Mouse (Mus musculus): ENCODE results near the gene Crtc2. TPM values are rescaled to one million over a fixed set of nuclear protein-coding genes. Genes with fewer than 3 reads are reported as not detected.

Gene Crtc2
- total and polyA plus RNA-seq, 3 experiments = 7.1 to 66.9 TPM; not detected in 1

- Histone ChIP-seq H3K27me3 (ENCODE audit: control insufficient read depth in 1 of 2, insufficient read depth in 2 of 2, low read length in 2 of 2) (no peaks in the 10 kb centered on the region), H3K9ac (ENCODE audit: control insufficient read depth, low read depth, low read length, poor library complexity, severe bottlenecking) (no peak overlapping the region), H3K4me3 (ENCODE audit: control insufficient read depth in 1 of 2, insufficient read depth in 1 of 2, low read depth in 2 of 2, low read length in 2 of 2) (no peak overlapping the region), H3K79me2 (ENCODE audit: control insufficient read depth, insufficient read depth, low read length, poor library complexity) (no peaks in the 10 kb centered on the region), H3K27ac (ENCODE audit: control insufficient read depth, low read depth, low read length) (no peak overlapping the region), H3K36me3 (ENCODE audit: control insufficient read depth in 1 of 2, insufficient read depth in 2 of 2, low read length in 2 of 2) (peaks cover 0 to 13% of the 10 kb centered on the region in 2 experiments; a peak in 2 of 4 replicates), H3K9me3 (replicated peaks; ENCODE audit: insufficient read depth, low read length) (no peaks in the 10 kb centered on the region), H3K4me1 (ENCODE audit: control insufficient read depth in 1 of 2, insufficient read depth in 2 of 2, low read length in 2 of 2) (no peaks in the 10 kb centered on the region)
- no peak for TF ChIP-seq MYB (IDR thresholded peaks at IDR 0.05; ENCODE audit: low read depth, low read length)
- TF ChIP-seq USF2 (IDR thresholded peaks at IDR 0.05; ENCODE audit: borderline replicate concordance in 1 of 2, insufficient read depth in 1 of 2, low read depth in 1 of 2, low read length in 2 of 2) = no peak
- no peak for TF ChIP-seq E2F4 (IDR thresholded peaks at IDR 0.05; ENCODE audit: borderline replicate concordance, low read depth, low read length)
- no peak for TF ChIP-seq TBP (IDR thresholded peaks at IDR 0.05; ENCODE audit: low read depth, low read length)
- no peak for TF ChIP-seq RAD21 (IDR thresholded peaks at IDR 0.05; ENCODE audit: low read depth, low read length)
- TF ChIP-seq EP300 (IDR thresholded peaks at IDR 0.05; ENCODE audit: low read depth in 1 of 2, low read length in 2 of 2) = no peak
- TF ChIP-seq UBTF (IDR thresholded peaks at IDR 0.05; ENCODE audit: borderline replicate concordance, insufficient read depth, low read depth, low read length) = no peak
- no peak for TF ChIP-seq USF1 (IDR thresholded peaks at IDR 0.05; ENCODE audit: low read depth, low read length)
- no peak for TF ChIP-seq RCOR1 (IDR thresholded peaks at IDR 0.05; ENCODE audit: low read depth, low read length)
- no peak for TF ChIP-seq ZKSCAN1 (IDR thresholded peaks at IDR 0.05; ENCODE audit: low read depth, low read length)
- no peak for TF ChIP-seq GATA1 (IDR thresholded peaks at IDR 0.05; ENCODE audit: low read depth, low read length)
- TF ChIP-seq MEF2A (IDR thresholded peaks at IDR 0.05; ENCODE audit: extremely low read depth, insufficient replicate concordance, low read depth, low read length, poor library complexity, severe bottlenecking) = no peak
- no peak for TF ChIP-seq NRF1 (IDR thresholded peaks at IDR 0.05; ENCODE audit: insufficient read depth, low read depth, low read length, poor library complexity, severe bottlenecking)
- no peak for TF ChIP-seq ZC3H11A (IDR thresholded peaks at IDR 0.05; ENCODE audit: low read depth, low read length)
- TF ChIP-seq MAX (IDR thresholded peaks at IDR 0.05; ENCODE audit: low read length) = no peak
- TF ChIP-seq POLR2AphosphoS2 (IDR thresholded peaks at IDR 0.05; ENCODE audit: low read length) = no peak
- TF ChIP-seq CTCF (IDR thresholded peaks at IDR 0.05 in 2 of 3, conservative IDR thresholded peaks at IDR 0.05 in 1 of 3; ENCODE audit: control insufficient read depth in 1 of 3, insufficient read depth in 1 of 3, low read depth in 2 of 3, low read length in 3 of 3, poor library complexity in 1 of 3, severe bottlenecking in 1 of 3) = no peak
- TF ChIP-seq NELFE (IDR thresholded peaks at IDR 0.05; ENCODE audit: low read depth, low read length) = no peak
- DNase-seq (ENCODE audit: low read depth, low spot score) = no peak
These were observed 23.8 kb downstream of the Crtc2 start for GRCm38 (mm10) chr3:90277793-90278192.

- H3K4me1 ChIP-seq (ENCODE audit: control insufficient read depth in 1 of 2, insufficient read depth in 2 of 2, low read length in 2 of 2) = no peaks in the 10 kb centered on the region
- no peaks in the 10 kb centered on the region for H3K79me2 ChIP-seq (ENCODE audit: control insufficient read depth, insufficient read depth, low read length, poor library complexity)
- no peak overlapping the region for H3K4me3 ChIP-seq (ENCODE audit: control insufficient read depth in 1 of 2, insufficient read depth in 1 of 2, low read depth in 2 of 2, low read length in 2 of 2)
- no peak overlapping the region for H3K9ac ChIP-seq (ENCODE audit: control insufficient read depth, low read depth, low read length, poor library complexity, severe bottlenecking)
- TF ChIP-seq MYB (IDR thresholded peaks at IDR 0.05; ENCODE audit: low read depth, low read length) = no peak
- TF ChIP-seq USF2 (IDR thresholded peaks at IDR 0.05; ENCODE audit: borderline replicate concordance in 1 of 2, insufficient read depth in 1 of 2, low read depth in 1 of 2, low read length in 2 of 2) = no peak
- TF ChIP-seq KAT2A (conservative IDR thresholded peaks at IDR 0.05; ENCODE audit: low read depth, low read length) = no peak
- no peak for TF ChIP-seq ZKSCAN1 (IDR thresholded peaks at IDR 0.05; ENCODE audit: low read depth, low read length)
- no peak for TF ChIP-seq POLR2A (IDR thresholded peaks at IDR 0.05; ENCODE audit: control insufficient read depth in 1 of 2, insufficient read depth in 1 of 2, low read depth in 1 of 2, low read length in 2 of 2, poor library complexity in 1 of 2)
- TF ChIP-seq TBP (IDR thresholded peaks at IDR 0.05; ENCODE audit: low read depth, low read length) = no peak
- TF ChIP-seq NRF1 (IDR thresholded peaks at IDR 0.05; ENCODE audit: insufficient read depth, low read depth, low read length, poor library complexity, severe bottlenecking) = no peak
- TF ChIP-seq HCFC1 (IDR thresholded peaks at IDR 0.05; ENCODE audit: low read depth, low read length) = no peak
- TF ChIP-seq SMC3 (IDR thresholded peaks at IDR 0.05; ENCODE audit: low read depth, low read length) = no peak
- no peak overlapping the region for H3K27ac ChIP-seq (ENCODE audit: control insufficient read depth, low read depth, low read length)
- peaks cover 0 to 13% of the 10 kb centered on the region in 2 experiments; a peak in 2 of 4 replicates for H3K36me3 ChIP-seq (ENCODE audit: control insufficient read depth in 1 of 2, insufficient read depth in 2 of 2, low read length in 2 of 2)
- DNase-seq (ENCODE audit: low read depth, low spot score) = no peak
- no peaks in the 10 kb centered on the region for H3K27me3 ChIP-seq (ENCODE audit: control insufficient read depth in 1 of 2, insufficient read depth in 2 of 2, low read length in 2 of 2)
- H3K9me3 ChIP-seq (replicated peaks; ENCODE audit: insufficient read depth, low read length) = no peaks in the 10 kb centered on the region
These were observed 24.2 kb downstream of the Crtc2 start for GRCm38 (mm10) chr3:90278211-90278610.
